Mouse (Mus musculus) spleen, adult 2 months (tissue): ENCODE measurements at regions not wholly inside any gene's neighbourhood (a gene's known extent, or its start where the extent isn't known, plus 50 kb on each side); places are given as distances from the start of the nearest gene placed in this dataset.

Experiments
- CTCF ChIP-seq: fragments of 200-500 bp; IDR thresholded peaks from 2 replicates; pipeline ENCODE4 v1.5.1; 2011; ENCODE audit warnings: mild to moderate bottlenecking, inconsistent platforms; ENCODE audit not compliant: insufficient read depth, insufficient read length, insufficient replicate concordance; ENCODE audit errors: extremely low read depth
- POLR2A ChIP-seq: fragments of 200-500 bp; IDR thresholded peaks from 2 replicates; pipeline ENCODE4 v1.6.1; 2011; ENCODE audit warnings: low read depth, low read length, inconsistent platforms

GRCm38 (mm10) chr6:66206197-66206925 lies 254.0 kb downstream of the 4930544G11Rik start:
- TF ChIP-seq POLR2A: no peak
- TF ChIP-seq CTCF: no peak
